Mouse (Mus musculus): ENCODE results near the gene Lgr4.

The Lgr4 gene

GRCm38 (mm10) chr2:109921298-109922035 is 4.0 kb downstream of the Lgr4 start:
- DNase-seq (ENCODE audit: low spot score), result no peak

- DNase-seq (ENCODE audit: low spot score), result no peak
Measured at GRCm38 (mm10) chr2:109922306-109922705, 4.9 kb downstream of the Lgr4 start.

GRCm38 (mm10) chr2:109923031-109923430 is 5.6 kb downstream of the Lgr4 start:
- DNase-seq (ENCODE audit: low spot score), result no peak

- DNase-seq (ENCODE audit: low spot score), result no peak
Measured at GRCm38 (mm10) chr2:109923945-109924344, 6.5 kb downstream of the Lgr4 start.

- DNase-seq (ENCODE audit: low spot score), result no peak
Measured at GRCm38 (mm10) chr2:109926984-109927383, 9.5 kb downstream of the Lgr4 start.

- DNase-seq (ENCODE audit: low spot score), result no peak
Measured at GRCm38 (mm10) chr2:109927446-109927845, 10.0 kb downstream of the Lgr4 start.

- DNase-seq (ENCODE audit: low spot score), result no peak
Measured at GRCm38 (mm10) chr2:109927876-109928275, 10.4 kb downstream of the Lgr4 start.

GRCm38 (mm10) chr2:109928791-109929190 is 11.3 kb downstream of the Lgr4 start:
- no peak for DNase-seq (ENCODE audit: low spot score)

GRCm38 (mm10) chr2:109929256-109929655 is 11.8 kb downstream of the Lgr4 start:
- DNase-seq (ENCODE audit: low spot score), result no peak

GRCm38 (mm10) chr2:109930366-109930765 is 12.9 kb downstream of the Lgr4 start:
- no peak for DNase-seq (ENCODE audit: low spot score)

- DNase-seq (ENCODE audit: low spot score), result no peak
Measured at GRCm38 (mm10) chr2:109930771-109931170, 13.3 kb downstream of the Lgr4 start.

- no peak for DNase-seq (ENCODE audit: low spot score)
Measured at GRCm38 (mm10) chr2:109931978-109932780, 14.7 kb downstream of the Lgr4 start.

- DNase-seq (ENCODE audit: low spot score), result no peak
Measured at GRCm38 (mm10) chr2:109933151-109933550, 15.7 kb downstream of the Lgr4 start.

- DNase-seq (ENCODE audit: low spot score), result no peak
Measured at GRCm38 (mm10) chr2:109934086-109934485, 16.6 kb downstream of the Lgr4 start.

- DNase-seq (ENCODE audit: low spot score), result no peak
Measured at GRCm38 (mm10) chr2:109935194-109935593, 17.7 kb downstream of the Lgr4 start.

- DNase-seq (ENCODE audit: low spot score), result no peak
Measured at GRCm38 (mm10) chr2:109935754-109936409, 18.4 kb downstream of the Lgr4 start.

- DNase-seq (ENCODE audit: low spot score), result no peak
Measured at GRCm38 (mm10) chr2:109936410-109936755, 18.9 kb downstream of the Lgr4 start.

- no peak for DNase-seq (ENCODE audit: low spot score)
Measured at GRCm38 (mm10) chr2:109941973-109942444, 24.6 kb downstream of the Lgr4 start.

GRCm38 (mm10) chr2:109942810-109943570 is 25.5 kb downstream of the Lgr4 start:
- DNase-seq (ENCODE audit: low spot score), result no peak

GRCm38 (mm10) chr2:109944995-109945394 is 27.5 kb downstream of the Lgr4 start:
- DNase-seq (ENCODE audit: low spot score), result no peak

GRCm38 (mm10) chr2:109945532-109945931 is 28.1 kb downstream of the Lgr4 start:
- DNase-seq (ENCODE audit: low spot score), result no peak

GRCm38 (mm10) chr2:109946426-109946825 is 29.0 kb downstream of the Lgr4 start:
- DNase-seq (ENCODE audit: low spot score), result no peak

Data from T-cell, adult 2 months (primary cell).